Mouse (Mus musculus) CH12.LX (cell line): ENCODE data around the gene Otud4. TPM values are rescaled to one million over a fixed set of nuclear protein-coding genes. Genes with fewer than 3 reads are reported as not detected.

Source experiments
- DNase-seq: peaks from one replicate; pipeline ENCODE4 v3.0.0-alpha.2; 2013; ENCODE audit errors: extremely low read depth
- H3K27ac ChIP-seq: 2 replicates; pipeline ENCODE4 v1.5.1; 2012; ENCODE audit warnings: low read depth, mild to moderate bottlenecking, control low read depth, moderate library complexity; ENCODE audit not compliant: insufficient read depth
- H3K27me3 ChIP-seq: replicated peaks from 2 replicates; pipeline ENCODE3; 2012; ENCODE audit warnings: inconsistent platforms
- H3K36me3 ChIP-seq, 2 experiments: replicated peaks in 1 of 2; 2 replicates each; pipeline versions ENCODE3 to v1.6.1; 2012; ENCODE audit warnings: inconsistent platforms in 1 of 2, low read length in 1 of 2, mild to moderate bottlenecking in 1 of 2, mixed read lengths in 1 of 2, moderate library complexity in 1 of 2; ENCODE audit not compliant: control insufficient read depth in 1 of 2, insufficient read depth in 1 of 2
- H3K4me1 ChIP-seq, 2 experiments: 2 replicates each; pipeline ENCODE4 v1.6.1; 2012; ENCODE audit warnings: inconsistent platforms in 1 of 2, moderate library complexity in 1 of 2; ENCODE audit not compliant: insufficient read depth in 2 of 2, control insufficient read depth in 1 of 2
- H3K4me2 ChIP-seq: 2 replicates; pipeline ENCODE4 v1.6.1; 2012; ENCODE audit warnings: low read depth, mild to moderate bottlenecking, control low read depth; ENCODE audit not compliant: poor library complexity, insufficient read depth, severe bottlenecking
- H3K4me3 ChIP-seq, 3 experiments: fragments of 150-350 bp in 1 of 3; sonication (generic) in 1 of 3; replicated peaks in 1 of 3; 2 replicates each; pipeline versions ENCODE3 to v1.5.1; 2011 to 2012; ENCODE audit warnings: low read depth in 2 of 3, low read length in 2 of 3, mild to moderate bottlenecking in 2 of 3, moderate library complexity in 2 of 3, control low read depth in 1 of 3, improper control_type of control experiment in 1 of 3, inconsistent platforms in 1 of 3, mixed read lengths in 1 of 3; ENCODE audit not compliant: poor library complexity in 1 of 3
- H3K79me2 ChIP-seq: replicated peaks from 2 replicates; pipeline ENCODE4 v1.6.1; 2012; ENCODE audit warnings: mild to moderate bottlenecking, moderate library complexity; ENCODE audit not compliant: control insufficient read depth, poor library complexity, insufficient read depth, severe bottlenecking; ENCODE audit errors: extremely low read depth
- H3K9ac ChIP-seq: 2 replicates; pipeline ENCODE4 v1.6.1; 2012; ENCODE audit warnings: low read depth, mild to moderate bottlenecking, control low read depth, moderate library complexity; ENCODE audit not compliant: insufficient read depth
- H3K9me3 ChIP-seq: replicated peaks from 2 replicates; pipeline ENCODE3; 2012; ENCODE audit warnings: low read length, inconsistent platforms, mixed read lengths
- CHD1 ChIP-seq: IDR thresholded peaks from 2 replicates; pipeline ENCODE4 v1.6.1; 2012; ENCODE audit warnings: low read depth, low read length, improper control_type of control experiment, inconsistent platforms
- CHD2 ChIP-seq: IDR thresholded peaks from 2 replicates; pipeline ENCODE4 v1.6.1; 2011; ENCODE audit warnings: low read length, improper control_type of control experiment
- E2F4 ChIP-seq: IDR thresholded peaks from 2 replicates; pipeline ENCODE4 v1.6.1; 2011; ENCODE audit warnings: low read depth, low read length, improper control_type of control experiment; ENCODE audit not compliant: insufficient replicate concordance
- ELF1 ChIP-seq: IDR thresholded peaks from 2 replicates; pipeline ENCODE4 v1.6.1; 2014; ENCODE audit warnings: low read depth, mild to moderate bottlenecking, inconsistent platforms, low read length, improper control_type of control experiment
- EP300 ChIP-seq: IDR thresholded peaks from 2 replicates; pipeline ENCODE4 v1.6.1; 2011; ENCODE audit warnings: low read length, improper control_type of control experiment
- ETS1 ChIP-seq: conservative IDR thresholded peaks from 2 replicates; pipeline ENCODE4 v1.6.1; 2012; ENCODE audit warnings: low read depth, mild to moderate bottlenecking, inconsistent platforms, low read length, improper control_type of control experiment, moderate library complexity
- GABPA ChIP-seq: IDR thresholded peaks from 2 replicates; pipeline ENCODE4 v1.6.1; 2012; ENCODE audit warnings: low read depth, low read length, improper control_type of control experiment, inconsistent platforms; ENCODE audit not compliant: insufficient replicate concordance
- MAFK ChIP-seq: IDR thresholded peaks from 2 replicates; pipeline ENCODE4 v1.6.1; 2011; ENCODE audit warnings: low read length, improper control_type of control experiment; ENCODE audit not compliant: insufficient replicate concordance
- MAZ ChIP-seq: IDR thresholded peaks from 2 replicates; pipeline ENCODE4 v1.6.1; 2012; ENCODE audit warnings: low read depth, mild to moderate bottlenecking, inconsistent platforms, low read length, improper control_type of control experiment, moderate library complexity
- POLR2AphosphoS2 ChIP-seq: IDR thresholded peaks from 2 replicates; pipeline ENCODE4 v1.6.1; 2011; ENCODE audit warnings: low read depth, low read length, improper control_type of control experiment
- RAD21 ChIP-seq: IDR thresholded peaks from 2 replicates; pipeline ENCODE4 v1.6.1; 2011; ENCODE audit warnings: low read depth, mild to moderate bottlenecking, low read length, improper control_type of control experiment, moderate library complexity
- RCOR1 ChIP-seq: conservative IDR thresholded peaks from 2 replicates; pipeline ENCODE4 v1.6.1; 2012; ENCODE audit warnings: low read depth, mild to moderate bottlenecking, inconsistent platforms, low read length, improper control_type of control experiment
- TCF12 ChIP-seq: IDR thresholded peaks from 2 replicates; pipeline ENCODE4 v1.6.1; 2014; ENCODE audit warnings: low read depth, mild to moderate bottlenecking, inconsistent platforms, low read length, improper control_type of control experiment
- UBTF ChIP-seq: IDR thresholded peaks from 2 replicates; pipeline ENCODE4 v1.6.1; 2012; ENCODE audit warnings: low read depth, mild to moderate bottlenecking, inconsistent platforms, low read length, improper control_type of control experiment, moderate library complexity
- USF2 ChIP-seq: conservative IDR thresholded peaks from 2 replicates; pipeline ENCODE4 v1.6.1; 2011; ENCODE audit warnings: low read depth, low read length, improper control_type of control experiment
- ZMIZ1 ChIP-seq: IDR thresholded peaks from 2 replicates; pipeline ENCODE4 v1.6.1; 2012; ENCODE audit warnings: low read depth, mild to moderate bottlenecking, inconsistent platforms, low read length, improper control_type of control experiment
- ZNF384 ChIP-seq: IDR thresholded peaks from 2 replicates; pipeline ENCODE4 v1.6.1; 2012; ENCODE audit warnings: low read depth, low read length, improper control_type of control experiment, inconsistent platforms
- dilution Hi-C: fragments of 300-500 bp; cut with MboI; formaldehyde crosslinking; loops from 2 replicates; pipeline ENCODE4 v1.14.3; 2020; ENCODE audit warnings: low sequenced_read_pairs; ENCODE audit not compliant: extremely low pct_unique_long_range_greater_than_20kb, extremely low pct_ligation_motif_present
- in situ Hi-C: fragments of 300-500 bp; cut with MboI; formaldehyde crosslinking; loops from 3 replicates; pipeline ENCODE4 v1.14.3; 2019; ENCODE audit warnings: low sequenced_read_pairs, low pct_ligation_motif_present, low pct_unique_long_range_greater_than_20kb, mixed read lengths
- polyA plus RNA-seq: library from polyadenylated mRNA; unstranded; fragments of >175 nt; gene quantifications from 2 replicates; pipeline ENCODE4 v1.2.1, GENCODE M21; 2012; ENCODE audit warnings: low read depth; ENCODE audit not compliant: insufficient read length
- total RNA-seq, 2 experiments: library from RNA; depleted of rRNA; stranded (reverse); fragments of 300-350 nt in 1 of 2; fragments of >200 nt in 1 of 2; gene quantifications; 2 replicates each; pipeline ENCODE4 v1.2.3; 2012 to 2014

Otud4 gene
- total and polyA plus RNA-seq, 3 experiments, result 22.8 to 44.6 (median 42.3) TPM

DNA sequence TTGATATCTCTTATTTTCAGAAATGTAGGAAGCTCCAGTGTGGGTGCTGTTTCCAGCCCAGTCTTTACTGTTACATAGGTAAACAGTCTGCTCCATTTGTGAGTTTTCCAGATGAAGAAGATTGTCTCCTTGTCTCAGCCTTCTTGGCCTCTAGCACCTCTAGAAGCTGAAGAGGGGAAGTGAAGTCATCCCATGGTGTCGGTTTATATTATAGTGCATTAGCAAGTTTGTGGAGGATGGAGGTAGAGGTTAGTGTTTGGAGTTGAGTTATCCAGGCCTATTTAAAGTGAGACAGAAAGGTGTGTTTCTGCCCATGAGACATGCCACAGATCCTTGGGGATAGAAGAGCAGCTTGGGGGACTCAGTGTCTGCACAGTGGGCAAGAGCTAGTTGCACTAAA, 1.7 kb downstream of the Otud4 start:
- Histone ChIP-seq H3K4me3 (peak overlapping the region; percentile 59 to 97 (median 93)), H3K4me1 (peaks cover 8 to 34% of the 10 kb centered on the region in 2 experiments), H3K4me2 (peak overlapping the region; percentile 76), H3K9ac (peak overlapping the region; percentile 90), H3K27ac (no peak overlapping the region), H3K27me3 (no peaks in the 10 kb centered on the region), H3K36me3 (peaks cover 16 to 31% of the 10 kb centered on the region in 2 experiments), H3K9me3 (no peaks in the 10 kb centered on the region), H3K79me2 (peaks cover 57% of the 10 kb centered on the region)
- in situ Hi-C loops, result no loop called here
- dilution Hi-C loops, result no loop called here
- TF ChIP-seq POLR2AphosphoS2 (no peak), CHD1 (no peak), ZNF384 (no peak), CHD2 (no peak), GABPA (no peak), ZMIZ1 (no peak), EP300 (no peak), MAFK (no peak), TCF12 (no peak), ELF1 (no peak)
- DNase-seq, result peak; percentile 18

DNA sequence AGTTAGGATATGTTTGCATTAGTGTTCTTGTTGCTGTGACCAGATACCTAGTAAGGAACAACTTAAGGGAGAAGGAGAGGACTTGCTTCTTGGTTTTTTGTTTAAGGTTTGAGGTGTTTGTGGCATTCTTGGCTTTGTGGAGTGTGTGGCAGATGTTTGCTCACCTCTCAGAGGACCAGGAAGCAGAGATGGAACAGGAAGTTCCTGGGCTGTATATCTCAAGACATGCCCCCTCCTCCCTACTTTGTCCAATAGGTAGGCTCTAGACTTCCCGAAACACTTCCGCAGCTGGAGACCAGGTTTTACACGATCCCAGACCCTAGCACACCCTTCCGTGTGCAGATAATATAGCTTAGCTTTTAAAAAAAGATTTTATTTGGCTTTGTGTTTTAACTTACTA, 10.2 kb downstream of the Otud4 start:
- dilution Hi-C loops, result no loop called here
- Histone ChIP-seq H3K4me1 (peaks cover 2 to 12% of the 10 kb centered on the region in 2 experiments; a peak in 1 of 4 replicates), H3K36me3 (peaks cover 32 to 81% of the 10 kb centered on the region in 2 experiments), H3K4me2 (no peak overlapping the region), H3K27me3 (no peaks in the 10 kb centered on the region), H3K9me3 (no peaks in the 10 kb centered on the region), H3K9ac (no peak overlapping the region), H3K79me2 (peaks cover 50% of the 10 kb centered on the region), H3K27ac (no peak overlapping the region), H3K4me3 (no peak overlapping the region)
- in situ Hi-C loops, result no loop called here
- TF ChIP-seq UBTF (no peak), RCOR1 (no peak), E2F4 (no peak), GABPA (no peak), USF2 (no peak), MAFK (no peak), RAD21 (no peak), ETS1 (no peak), MAZ (no peak), CHD1 (no peak), ZNF384 (no peak), ELF1 (no peak)
- no peak for DNase-seq
